Mouse (Mus musculus) kidney, postnatal 0 days (tissue): Measurements from ENCODE around the gene Slc9a3r2. TPM values are rescaled to one million over a fixed set of nuclear protein-coding genes. Genes with fewer than 3 reads are reported as not detected.
A peak's percentile ranks its signal among the peaks of the same experiment; 100 is the strongest.

Experiments used
- ATAC-seq: fragments of 200-750 bp; cut with Nextera tagmentation; replicated peaks from 2 replicates; pipeline ENCODE4 v1.8.0; 2017; ENCODE audit warnings: low read depth, moderate number of reproducible peaks, moderate TSS enrichment, moderate library complexity; ENCODE audit not compliant: low FRiP score
- DNase-seq: peaks from one replicate; pipeline ENCODE4 v3.0.0-alpha.2; 2016; ENCODE audit warnings: low spot score
- H3K27ac ChIP-seq: fragments of 300-500 bp; sonication (generic); 2 replicates; pipeline ENCODE4 v1.5.1; 2014; ENCODE audit warnings: mild to moderate bottlenecking
- H3K27me3 ChIP-seq: fragments of 300-500 bp; sonication (generic); 2 replicates; pipeline ENCODE4 v1.6.1; 2014; ENCODE audit warnings: low read length, mixed read lengths; ENCODE audit not compliant: insufficient read depth
- H3K36me3 ChIP-seq: fragments of 300-500 bp; sonication (generic); 2 replicates; pipeline ENCODE4 v1.6.1; 2014; ENCODE audit warnings: low read length, mixed read lengths; ENCODE audit not compliant: insufficient read depth
- H3K4me1 ChIP-seq: fragments of 300-500 bp; sonication (generic); replicated peaks from 2 replicates; pipeline ENCODE4 v1.6.1; 2014; ENCODE audit warnings: antibody characterized with exemption, low read length, mixed read lengths; ENCODE audit not compliant: insufficient read depth
- H3K4me2 ChIP-seq: fragments of 300-500 bp; sonication (generic); 2 replicates; pipeline ENCODE4 v1.6.1; 2014; ENCODE audit warnings: mild to moderate bottlenecking, low read length, moderate library complexity, mixed read lengths
- H3K4me3 ChIP-seq: fragments of 300-500 bp; sonication (generic); replicated peaks from 2 replicates; pipeline ENCODE4 v1.5.1; 2014; ENCODE audit warnings: low read depth, low read length
- H3K9ac ChIP-seq: fragments of 300-500 bp; sonication (generic); 2 replicates; pipeline ENCODE4 v1.6.1; 2014; ENCODE audit warnings: low read depth, low read length
- H3K9me3 ChIP-seq: fragments of 300-500 bp; sonication (generic); replicated peaks from 2 replicates; pipeline ENCODE4 v1.6.1; 2016; ENCODE audit warnings: low read length, inconsistent platforms, mixed read lengths
- CTCF ChIP-seq: IDR thresholded peaks from 2 replicates; pipeline ENCODE4 v1.5.1; 2016; ENCODE audit warnings: antibody characterized with exemption, low read depth, mild to moderate bottlenecking, moderate library complexity
- WGBS: fragments of 180-500 bp; shearing (Covaris S2); extraction: QIAGEN DNeasy Blood & Tissue Kit; methylation state at CpG from one replicate; pipeline ENCODE4 v1.1.7; 2014; 5-methylcytosine and 5-hydroxymethylcytosine counted together
- microRNA-seq: library from miRNA; unstranded; fragments of <30 nt; microRNA quantifications from one replicate; pipeline ENCODE4, GENCODE M21; 2016
- polyA plus RNA-seq: library from polyadenylated mRNA; unstranded; fragments of >200 nt; fragmentation: Nextera tagmentation; extraction: Ambion mirVana; gene quantifications from 2 replicates; pipeline ENCODE4 v1.2.1, GENCODE M21; 2015

Slc9a3r2 gene
- polyA plus RNA-seq, 1 experiment from 2014 or later: 145 TPM

DNA sequence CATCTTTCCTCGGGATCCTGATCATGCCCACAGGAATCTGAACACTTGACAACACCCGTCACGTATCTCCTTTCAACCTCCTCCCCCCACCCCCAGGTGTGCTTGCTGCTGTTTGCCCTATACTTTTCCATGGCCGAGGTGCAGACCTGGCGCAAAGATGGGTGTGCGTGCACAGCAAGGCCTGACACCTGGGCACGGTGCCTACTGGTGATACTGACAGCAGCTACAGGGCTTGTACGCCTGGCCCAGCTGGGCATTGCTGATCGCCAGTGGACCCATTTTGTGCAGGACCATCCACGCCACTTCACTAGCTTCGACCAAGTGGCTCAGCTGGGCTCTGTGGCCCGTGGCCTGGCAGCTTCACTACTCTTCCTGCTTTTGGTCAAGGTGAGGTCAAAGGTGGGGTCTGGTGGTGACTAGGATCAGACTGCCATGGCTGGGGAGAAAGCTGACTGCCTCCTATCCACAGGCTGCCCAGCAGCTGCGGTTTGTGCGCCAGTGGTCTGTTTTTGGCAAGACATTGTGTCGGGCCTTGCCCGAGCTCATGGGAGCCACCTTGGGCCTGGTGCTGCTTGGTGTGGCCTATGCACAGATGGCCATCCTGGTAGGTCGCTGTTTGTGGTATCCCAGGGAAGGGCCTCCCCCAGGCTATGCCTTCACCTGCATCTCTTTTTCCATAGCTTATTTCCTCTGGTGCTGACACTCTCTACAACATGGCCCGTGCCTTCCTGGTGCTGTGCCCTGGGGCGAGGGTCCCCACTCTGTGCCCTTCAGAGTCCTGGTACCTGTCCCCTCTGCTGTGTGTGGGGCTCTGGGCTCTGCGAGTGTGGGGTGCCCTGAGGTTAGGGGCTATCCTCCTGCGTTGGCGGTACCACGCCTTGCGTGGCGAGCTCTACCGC, 55.9 kb downstream of the Slc9a3r2 start:
- no peak overlapping the region for H3K4me2 ChIP-seq
- WGBS: 90% methylated on average over 26 of the region's 26 CpGs
- TF ChIP-seq CTCF: no peak
- H3K4me3 ChIP-seq: no peak overlapping the region
- H3K36me3 ChIP-seq: peaks cover 65% of the 10 kb centered on the region
- H3K4me1 ChIP-seq: no peaks in the 10 kb centered on the region
- H3K9me3 ChIP-seq: no peaks in the 10 kb centered on the region
- no peak overlapping the region for H3K9ac ChIP-seq
- DNase-seq (no peak), ATAC-seq (0 out of 2 replicates have a peak, but pooled peaks have one; percentile 10)
- no peaks in the 10 kb centered on the region for H3K27me3 ChIP-seq
- no peak overlapping the region for H3K27ac ChIP-seq

DNA sequence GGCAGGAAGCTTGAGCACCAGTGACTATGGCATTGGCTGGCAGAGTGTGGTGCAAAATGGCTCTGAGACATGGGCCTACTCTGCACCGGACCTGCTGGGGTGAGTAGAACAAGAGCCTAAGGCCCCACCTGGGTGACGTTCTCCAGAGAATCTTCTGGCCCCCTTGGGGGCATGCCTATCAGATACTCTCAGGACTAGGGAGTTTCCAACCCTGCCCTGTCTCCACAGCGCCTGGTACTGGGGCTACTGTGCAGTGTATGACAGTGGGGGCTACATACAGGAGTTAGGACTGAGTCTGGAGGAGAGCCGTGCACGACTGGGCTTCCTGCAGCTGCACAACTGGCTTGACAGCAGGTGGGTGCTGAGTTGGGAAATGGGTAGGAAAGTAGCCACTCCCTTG, 56.9 kb downstream of the Slc9a3r2 start:
- 86% methylated on average over 5 of the region's 5 CpGs for WGBS
- Histone ChIP-seq H3K9me3 (no peaks in the 10 kb centered on the region), H3K4me3 (no peak overlapping the region), H3K27ac (no peak overlapping the region), H3K4me1 (no peaks in the 10 kb centered on the region), H3K36me3 (peaks cover 65% of the 10 kb centered on the region), H3K27me3 (no peaks in the 10 kb centered on the region), H3K4me2 (no peak overlapping the region), H3K9ac (no peak overlapping the region)
- ATAC-seq (0 out of 2 replicates have a peak, but pooled peaks have one; percentile 30), DNase-seq (no peak)
- TF ChIP-seq CTCF: no peak

DNA sequence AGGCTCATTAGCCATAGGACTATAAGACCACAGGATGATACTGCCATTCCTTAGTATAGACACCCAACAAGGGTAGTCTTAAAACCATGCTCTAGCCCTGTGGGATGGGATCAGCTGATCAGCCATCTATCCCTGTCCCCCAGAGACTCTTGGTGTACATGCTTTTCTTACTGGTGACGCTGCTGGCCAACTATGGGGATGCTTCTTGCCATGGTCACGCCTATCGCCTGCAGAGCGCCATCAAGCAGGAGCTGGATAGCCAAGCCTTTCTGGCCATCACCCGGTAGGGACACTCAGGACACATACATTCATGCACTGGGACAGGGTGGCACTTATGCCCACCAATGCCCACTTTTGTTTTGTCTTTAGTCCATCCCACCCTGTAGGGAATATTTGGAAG, 58.4 kb downstream of the Slc9a3r2 start:
- DNase-seq (no peak), ATAC-seq (no peak)
- no peak overlapping the region for H3K27ac ChIP-seq
- H3K9me3 ChIP-seq: no peaks in the 10 kb centered on the region
- peaks cover 63% of the 10 kb centered on the region for H3K36me3 ChIP-seq
- H3K4me1 ChIP-seq: no peaks in the 10 kb centered on the region
- no peak for TF ChIP-seq CTCF
- 92% methylated on average over 5 of the region's 5 CpGs for WGBS
- H3K27me3 ChIP-seq: no peaks in the 10 kb centered on the region
- H3K9ac ChIP-seq: no peak overlapping the region
- H3K4me2 ChIP-seq: no peak overlapping the region
- no peak overlapping the region for H3K4me3 ChIP-seq

DNA sequence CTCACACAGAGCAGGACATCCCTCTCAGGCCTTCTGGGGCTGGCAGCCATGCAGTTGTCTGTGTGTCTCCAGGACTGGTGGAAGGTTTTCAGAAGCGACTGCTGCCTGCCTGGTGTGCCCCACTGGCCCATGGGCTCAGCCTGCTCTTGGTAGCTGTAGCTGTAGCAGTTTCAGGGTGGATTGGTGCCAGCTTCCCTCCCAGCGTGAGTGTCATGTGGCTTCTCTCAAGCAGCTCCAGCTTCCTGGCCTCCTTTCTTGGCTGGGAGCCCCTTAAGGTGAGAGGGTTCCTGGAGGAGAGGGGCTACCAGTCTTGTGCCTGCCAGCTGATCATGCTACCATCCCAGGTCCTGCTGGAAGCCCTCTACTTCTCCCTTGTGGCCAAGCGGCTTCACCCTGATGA, 59.2 kb downstream of the Slc9a3r2 start:
- H3K36me3 ChIP-seq: peaks cover 63% of the 10 kb centered on the region
- WGBS: 86% methylated on average over 3 of the region's 3 CpGs
- no peaks in the 10 kb centered on the region for H3K4me1 ChIP-seq
- no peak overlapping the region for H3K4me2 ChIP-seq
- no peak for ATAC-seq
- H3K4me3 ChIP-seq: no peak overlapping the region
- no peaks in the 10 kb centered on the region for H3K9me3 ChIP-seq
- TF ChIP-seq CTCF: no peak
- no peak for DNase-seq
- no peak overlapping the region for H3K9ac ChIP-seq
- no peak overlapping the region for H3K27ac ChIP-seq
- no peaks in the 10 kb centered on the region for H3K27me3 ChIP-seq

Small RNAs within 50 kb of the gene (microRNA-seq; reads per million reads assigned to microRNA genes)
- gene Gm24589: not detected

Other genes starting within 250 kb of the Slc9a3r2 start
- gene Rnps1, start 235.8 kb downstream of the Slc9a3r2 start, polyA plus RNA-seq: 191 and 203 TPM in 2 replicates
- gene Eci1, start 223.7 kb downstream of the Slc9a3r2 start, polyA plus RNA-seq: 109 and 136 TPM in 2 replicates
- 3.8 and 4.1 TPM in 2 replicates for gene Dnase1l2, start 207.2 kb downstream of the Slc9a3r2 start, polyA plus RNA-seq
- 9.8 and 12.0 TPM in 2 replicates for gene E4f1, start 180.0 kb downstream of the Slc9a3r2 start, polyA plus RNA-seq
- 61.7 and 64.0 TPM in 2 replicates for gene Pgp, start 179.9 kb downstream of the Slc9a3r2 start, polyA plus RNA-seq
- 1.2 and 1.6 TPM in 2 replicates for gene Bricd5, start 176.4 kb downstream of the Slc9a3r2 start, polyA plus RNA-seq
- 24.1 and 24.2 TPM in 2 replicates for gene Mlst8, start 171.2 kb downstream of the Slc9a3r2 start, polyA plus RNA-seq
- 0.82 and 1.1 TPM in 2 replicates for gene Caskin1, start 161.7 kb downstream of the Slc9a3r2 start, polyA plus RNA-seq
- gene Traf7, start 122.4 kb downstream of the Slc9a3r2 start, polyA plus RNA-seq: 59.4 and 67.3 TPM in 2 replicates
- 3.5 and 3.7 TPM in 2 replicates for gene Rab26, start 116.1 kb downstream of the Slc9a3r2 start, polyA plus RNA-seq
- gene Pkd1, start 100.5 kb downstream of the Slc9a3r2 start, polyA plus RNA-seq: 10.6 and 17.7 TPM in 2 replicates
- 36.4 and 42.4 TPM in 2 replicates for gene Tsc2, start 17.7 kb downstream of the Slc9a3r2 start, polyA plus RNA-seq
- 13.4 and 14.9 TPM in 2 replicates for gene Nthl1, start 17.6 kb downstream of the Slc9a3r2 start, polyA plus RNA-seq
- 0.32 and 0.38 TPM in 2 replicates for gene Npw, start 8.1 kb upstream of the Slc9a3r2 start, polyA plus RNA-seq
- gene Zfp598, start 19.4 kb upstream of the Slc9a3r2 start, polyA plus RNA-seq: 17.5 and 18.1 TPM in 2 replicates
- 1.4 and 1.7 TPM in 2 replicates for gene Syngr3, start 39.6 kb upstream of the Slc9a3r2 start, polyA plus RNA-seq
- 43.3 and 47.6 TPM in 2 replicates for gene Gfer, start 45.8 kb upstream of the Slc9a3r2 start, polyA plus RNA-seq
- 2.6 and 2.7 TPM in 2 replicates for gene Noxo1, start 45.9 kb upstream of the Slc9a3r2 start, polyA plus RNA-seq
- 50.5 and 57.3 TPM in 2 replicates for gene Tbl3, start 57.3 kb upstream of the Slc9a3r2 start, polyA plus RNA-seq
- not detected in 2 replicates for gene Rnf151, start 67.7 kb upstream of the Slc9a3r2 start, polyA plus RNA-seq
- gene Rps2, start 67.8 kb upstream of the Slc9a3r2 start, polyA plus RNA-seq: 1,452 and 1,460 TPM in 2 replicates
- gene Ndufb10, start 74.2 kb upstream of the Slc9a3r2 start, polyA plus RNA-seq: 417 and 419 TPM in 2 replicates
- gene Rpl3l, start 77.5 kb upstream of the Slc9a3r2 start, polyA plus RNA-seq: 0.36 and 0.38 TPM in 2 replicates
- 45.8 and 48.6 TPM in 2 replicates for gene Msrb1, start 86.3 kb upstream of the Slc9a3r2 start, polyA plus RNA-seq
- 33.0 and 38.6 TPM in 2 replicates for gene Hs3st6, start 102.7 kb upstream of the Slc9a3r2 start, polyA plus RNA-seq
- 0.23 and 0.47 TPM in 2 replicates for gene Meiob, start 154.0 kb upstream of the Slc9a3r2 start, polyA plus RNA-seq
- gene Hagh, start 189.8 kb upstream of the Slc9a3r2 start, polyA plus RNA-seq: 99.7 and 101 TPM in 2 replicates
- gene Fahd1, start 200.0 kb upstream of the Slc9a3r2 start, polyA plus RNA-seq: 88.0 and 90.7 TPM in 2 replicates
- gene Igfals, start 215.7 kb upstream of the Slc9a3r2 start, polyA plus RNA-seq: 6.8 and 8.2 TPM in 2 replicates
- 55.9 and 57.5 TPM in 2 replicates for gene Nubp2, start 236.0 kb upstream of the Slc9a3r2 start, polyA plus RNA-seq
- 53.4 and 55.9 TPM in 2 replicates for gene Spsb3, start 236.3 kb upstream of the Slc9a3r2 start, polyA plus RNA-seq
- 29.5 and 29.6 TPM in 2 replicates for gene Eme2, start 244.8 kb upstream of the Slc9a3r2 start, polyA plus RNA-seq
- 141 TPM in 2 replicates for gene Mrps34, start 244.8 kb upstream of the Slc9a3r2 start, polyA plus RNA-seq
- gene Nme3, start 246.2 kb upstream of the Slc9a3r2 start, polyA plus RNA-seq: 87.1 and 93.1 TPM in 2 replicates